Mouse (Mus musculus): ENCODE data around the gene Ddx54.

Gene Ddx54

DNA sequence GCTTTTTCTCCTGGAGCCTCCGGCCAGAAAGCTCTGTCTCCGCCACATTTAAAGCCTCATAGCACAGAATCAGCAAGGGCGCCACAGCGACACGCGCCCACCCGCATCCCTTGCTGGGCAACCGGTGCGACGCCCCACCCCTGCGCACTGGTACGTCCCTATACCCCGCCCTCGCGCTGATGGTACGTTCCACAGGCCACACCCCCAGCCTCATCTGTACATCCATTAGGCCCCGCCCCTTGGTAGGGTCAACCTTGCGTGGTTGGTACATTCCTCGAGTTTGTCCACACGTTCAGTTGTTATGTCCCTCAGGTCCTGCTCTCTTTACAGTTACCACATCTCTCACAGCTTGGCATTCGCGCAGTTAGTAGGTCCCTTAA, at the start of gene Ddx54, which contains the start of gene Rita1:
Gene Ddx54, plus strand, starts transcription at position 298 of the 380 bp plus-strand sequence.
Gene Rita1, minus strand, starts transcription at position 148 of the 380 bp plus-strand sequence.
- DNase-seq (ENCODE audit: low spot score in 2 of 2), result peak; percentile 98 to 99

DNA sequence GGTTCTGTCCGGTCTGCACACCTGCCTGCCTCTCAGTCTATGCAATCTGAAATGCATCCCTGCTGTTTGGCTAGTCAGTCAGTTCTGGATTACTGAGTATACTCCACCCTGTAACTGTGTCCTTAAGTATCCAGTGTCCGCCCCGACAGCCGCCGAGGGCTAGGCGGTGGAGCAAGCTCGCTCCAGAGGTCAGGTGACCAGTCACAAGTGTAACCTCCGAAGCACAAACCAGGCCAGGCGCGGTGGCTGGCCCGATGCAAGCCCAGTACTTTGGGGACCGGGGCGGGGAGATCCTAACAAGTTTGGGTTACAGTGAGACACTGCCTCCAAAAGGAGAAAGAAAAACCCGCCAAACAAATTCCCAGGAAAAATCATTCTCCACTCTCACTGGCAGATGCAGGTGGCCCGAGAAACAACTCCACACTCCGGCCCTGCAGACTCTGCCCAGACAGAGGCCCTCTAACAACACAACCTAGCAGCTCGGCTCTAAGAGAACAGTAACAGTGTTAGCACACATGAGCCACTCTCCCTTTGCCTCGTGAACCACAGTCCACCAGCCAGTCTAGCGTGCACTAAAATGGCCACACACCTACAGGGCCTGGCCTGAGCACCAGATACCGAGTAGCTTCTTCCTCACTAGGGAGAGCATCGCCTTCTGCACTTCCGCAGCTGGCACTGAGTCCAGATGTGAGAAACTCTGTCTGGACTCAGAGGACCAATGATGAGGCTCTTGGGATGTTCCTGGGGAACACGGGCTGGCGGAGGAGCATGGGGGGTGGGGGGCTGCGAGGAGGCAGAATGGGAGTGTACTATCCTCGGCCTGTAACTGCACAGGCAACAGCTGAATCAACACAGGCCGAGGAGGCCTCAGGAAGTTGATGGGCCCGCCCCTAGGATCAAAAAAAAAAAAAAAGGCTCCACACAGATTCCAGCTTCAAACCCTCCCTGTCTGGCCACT, 49.3 kb upstream of the Ddx54 start:
- no peak for DNase-seq (ENCODE audit: low spot score in 2 of 2)

DNA sequence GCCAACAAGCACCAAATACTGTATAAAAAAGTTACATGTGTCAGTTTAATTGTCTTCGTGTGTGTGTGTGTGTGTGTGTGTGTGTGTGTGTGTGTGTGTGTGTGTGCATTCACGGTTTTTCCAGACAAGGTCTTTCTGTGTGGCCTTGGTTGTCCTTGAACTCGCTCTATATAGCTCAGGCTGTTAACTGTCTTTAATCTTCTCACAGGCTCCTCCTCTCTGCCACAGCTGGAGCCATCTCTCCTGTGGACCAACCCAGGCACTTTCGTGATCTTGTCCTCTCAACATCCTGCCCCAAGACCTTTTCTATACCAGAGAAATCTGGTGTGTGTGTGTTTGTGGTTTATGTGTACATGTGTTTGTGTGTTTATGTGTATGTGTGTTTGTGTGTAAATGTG, 48.6 kb upstream of the Ddx54 start:
- no peak for DNase-seq (ENCODE audit: low spot score in 2 of 2)

DNA sequence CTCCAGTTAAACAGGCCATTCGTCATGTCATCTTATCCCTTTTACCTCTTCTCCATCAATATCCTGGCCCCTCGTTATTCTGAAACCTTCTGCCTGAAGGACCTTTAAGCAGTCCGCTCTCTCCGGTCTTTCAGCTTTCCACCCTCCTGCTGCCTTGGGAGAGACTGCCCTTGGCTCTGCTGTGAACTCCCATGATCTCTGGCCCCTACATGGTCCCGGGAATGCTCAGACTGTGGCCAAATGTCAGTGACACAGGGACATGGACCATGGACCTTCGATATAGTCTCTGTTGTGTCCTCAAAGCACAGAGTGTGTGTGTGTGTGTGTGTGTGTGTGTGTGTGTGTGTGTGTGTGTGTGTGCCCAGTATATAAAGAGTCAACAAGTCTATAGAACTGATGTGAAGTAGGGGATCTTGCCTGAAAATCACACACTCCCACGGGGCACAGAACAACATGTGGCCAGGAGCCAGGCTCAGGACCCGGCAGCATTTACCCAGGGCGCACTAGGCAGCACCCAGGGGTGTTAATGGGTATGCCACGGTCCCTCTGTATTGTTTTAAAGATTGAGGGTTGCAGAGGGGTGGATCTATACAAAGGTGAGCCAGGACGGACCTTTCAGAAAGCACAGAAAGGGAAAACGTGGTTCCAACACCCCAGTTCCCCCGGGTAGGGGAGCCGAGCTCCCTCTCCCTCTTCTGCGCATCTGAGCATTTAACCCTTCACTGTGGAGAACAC, 47.2 kb upstream of the Ddx54 start:
- no peak for DNase-seq (ENCODE audit: low spot score in 2 of 2)

DNA sequence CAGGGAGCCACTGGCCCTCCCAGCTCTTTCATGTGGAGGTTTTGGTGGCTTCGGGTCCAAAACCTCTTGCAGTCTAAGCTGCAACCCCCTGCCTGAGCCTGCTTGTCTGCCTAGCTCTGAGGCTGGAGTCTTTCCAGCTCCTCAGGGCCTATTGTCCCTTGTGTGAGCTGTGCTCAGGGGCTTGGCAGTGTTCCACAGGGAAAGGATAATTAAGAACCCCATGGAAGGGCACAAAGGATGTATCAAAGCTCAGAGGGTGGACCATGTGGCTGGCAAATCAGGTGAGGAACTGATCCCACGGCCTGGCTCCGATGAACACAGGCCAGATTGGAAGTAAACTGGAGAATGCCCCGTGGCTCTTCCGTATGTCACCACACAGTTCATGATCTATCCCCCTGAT, 46.4 kb upstream of the Ddx54 start:
- DNase-seq (ENCODE audit: low spot score in 2 of 2), result peak; percentile 83 to 87

DNA sequence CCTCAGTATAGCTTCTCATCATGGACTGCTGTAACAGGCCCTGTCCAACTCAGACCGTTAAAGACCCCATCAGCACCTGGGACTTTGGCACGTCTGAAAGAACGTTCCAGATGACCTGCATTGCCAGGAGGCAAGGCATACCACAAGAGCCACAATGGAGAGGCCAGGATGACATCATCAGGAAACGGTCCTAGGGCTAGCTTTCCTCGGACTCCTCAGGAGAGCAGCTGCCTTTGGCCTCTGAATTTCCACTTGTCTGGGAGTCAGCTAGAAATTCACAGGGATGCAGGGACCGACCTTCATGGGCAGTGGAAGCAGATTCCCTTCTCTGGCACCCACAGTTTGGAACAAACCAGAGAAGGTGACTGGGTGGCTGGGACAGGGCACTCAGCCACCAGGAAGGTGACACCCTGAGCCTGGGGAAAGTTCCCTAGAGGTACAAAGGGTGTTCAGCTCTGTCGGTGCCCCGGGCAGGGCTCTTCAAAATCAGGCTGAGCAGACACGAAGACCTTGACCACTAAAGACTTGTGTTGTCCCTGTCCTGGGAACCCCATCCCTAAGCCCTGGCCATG, 45.8 kb upstream of the Ddx54 start:
- no peak for DNase-seq (ENCODE audit: low spot score in 2 of 2)

DNA sequence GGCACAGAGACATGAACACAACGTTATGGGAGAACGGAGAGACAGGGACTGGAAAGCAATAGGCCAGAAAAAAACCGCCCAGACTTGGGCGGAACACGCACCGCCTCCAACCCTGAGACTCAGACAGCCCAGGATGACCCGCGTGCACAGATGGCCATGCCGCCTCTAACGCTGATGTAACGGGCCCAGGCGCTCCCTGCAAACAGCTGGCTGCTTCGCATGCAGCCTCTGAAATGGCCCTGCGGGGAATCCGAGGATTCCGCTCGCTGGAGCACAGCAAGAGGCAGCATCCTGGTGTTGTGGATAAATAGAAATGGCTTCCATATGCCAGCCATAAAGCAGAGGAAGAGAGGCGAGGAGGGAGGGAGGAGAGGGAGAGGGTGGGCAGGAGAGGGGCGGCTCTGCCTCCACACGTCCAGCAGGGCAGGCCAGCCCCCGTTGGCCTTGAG, 45.3 kb upstream of the Ddx54 start:
- peak; percentile 68 to 76 for DNase-seq (ENCODE audit: low spot score in 2 of 2)

DNA sequence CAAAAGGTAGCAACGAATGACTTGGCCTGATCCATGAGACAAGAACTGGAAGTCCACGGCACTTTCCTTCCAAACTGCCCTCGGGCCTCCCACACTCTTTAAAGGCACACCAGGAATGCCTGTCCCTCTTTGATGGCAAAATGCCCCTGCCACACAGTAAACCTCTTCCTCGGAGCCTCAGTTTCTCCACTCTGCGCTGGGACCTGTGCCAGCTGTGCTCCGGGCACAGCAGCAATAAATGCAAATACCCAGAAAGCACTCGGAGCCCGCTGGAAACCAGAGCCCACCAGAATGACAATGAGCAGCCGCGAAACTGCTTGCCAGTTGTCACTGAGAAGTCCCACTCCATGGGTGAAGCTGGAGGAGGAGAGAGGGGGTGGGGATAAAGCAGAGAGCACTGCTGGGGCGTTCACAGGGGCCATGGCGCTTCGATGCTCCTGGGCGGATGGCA, 44.8 kb upstream of the Ddx54 start:
- DNase-seq (ENCODE audit: low spot score in 2 of 2), result peak; percentile 68 to 72

DNA sequence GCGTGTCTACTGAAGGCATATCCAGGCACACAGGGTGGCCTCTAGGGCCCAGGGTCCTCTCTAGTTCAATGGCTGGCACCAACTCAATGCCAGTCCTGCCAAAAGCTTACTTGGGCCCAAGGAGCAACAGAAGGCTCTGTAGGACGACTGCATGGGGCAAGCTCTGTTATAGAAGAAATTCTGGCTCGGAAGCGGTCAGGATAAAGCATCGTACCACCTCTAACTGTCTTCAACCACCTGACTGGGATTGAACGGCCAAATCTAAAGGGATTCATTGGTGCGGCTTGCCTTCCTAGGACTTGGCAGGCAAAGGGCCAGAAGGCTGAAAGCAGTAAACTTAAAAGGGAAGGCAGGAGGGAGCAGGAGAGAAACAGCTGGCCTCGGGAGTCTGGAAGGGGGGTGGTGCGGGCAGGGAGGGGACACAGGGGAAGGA, 44.2 kb upstream of the Ddx54 start:
- peak; percentile 67 to 80 for DNase-seq (ENCODE audit: low spot score in 2 of 2)

DNA sequence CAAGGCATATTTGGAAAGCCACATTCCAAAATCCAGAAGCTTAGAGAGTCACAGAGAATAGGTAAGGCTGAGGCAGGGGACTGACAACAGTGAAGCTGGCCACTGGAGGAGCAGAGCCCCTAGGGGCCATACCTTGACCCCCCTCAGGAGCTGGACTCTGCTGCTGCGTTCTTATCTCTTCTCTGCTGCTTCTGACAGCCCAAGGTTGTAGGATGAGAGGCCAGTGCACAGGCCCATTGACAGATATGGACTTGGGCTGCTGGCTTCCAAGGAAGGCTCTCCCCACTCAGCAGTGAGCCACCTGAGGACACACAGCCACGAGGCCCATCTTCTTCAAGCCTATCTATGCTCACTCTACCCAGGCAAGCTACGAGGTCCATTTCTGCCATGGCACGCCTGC, 43.6 kb upstream of the Ddx54 start:
- no peak for DNase-seq (ENCODE audit: low spot score in 2 of 2)

DNA sequence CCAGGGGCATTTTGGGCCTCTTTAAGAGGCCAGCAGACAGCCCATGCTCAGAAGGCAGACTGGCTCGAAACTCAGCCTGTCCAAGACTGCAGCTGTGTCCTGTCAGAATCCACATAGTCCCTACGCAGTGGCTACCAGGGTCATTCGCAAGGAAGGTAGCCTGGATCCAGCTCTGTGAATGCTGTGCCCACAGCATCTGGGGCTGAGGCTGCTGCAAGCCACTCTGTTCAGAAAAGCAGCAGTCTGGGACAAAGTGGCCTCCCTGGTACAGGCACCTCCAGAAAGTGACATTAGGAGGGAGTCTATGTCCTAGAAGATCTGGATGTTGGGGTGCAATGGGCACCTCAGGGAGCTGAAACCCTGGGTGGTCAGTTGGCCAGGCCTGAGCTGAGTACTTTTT, 42.7 kb upstream of the Ddx54 start:
- no peak for DNase-seq (ENCODE audit: low spot score in 2 of 2)

DNA sequence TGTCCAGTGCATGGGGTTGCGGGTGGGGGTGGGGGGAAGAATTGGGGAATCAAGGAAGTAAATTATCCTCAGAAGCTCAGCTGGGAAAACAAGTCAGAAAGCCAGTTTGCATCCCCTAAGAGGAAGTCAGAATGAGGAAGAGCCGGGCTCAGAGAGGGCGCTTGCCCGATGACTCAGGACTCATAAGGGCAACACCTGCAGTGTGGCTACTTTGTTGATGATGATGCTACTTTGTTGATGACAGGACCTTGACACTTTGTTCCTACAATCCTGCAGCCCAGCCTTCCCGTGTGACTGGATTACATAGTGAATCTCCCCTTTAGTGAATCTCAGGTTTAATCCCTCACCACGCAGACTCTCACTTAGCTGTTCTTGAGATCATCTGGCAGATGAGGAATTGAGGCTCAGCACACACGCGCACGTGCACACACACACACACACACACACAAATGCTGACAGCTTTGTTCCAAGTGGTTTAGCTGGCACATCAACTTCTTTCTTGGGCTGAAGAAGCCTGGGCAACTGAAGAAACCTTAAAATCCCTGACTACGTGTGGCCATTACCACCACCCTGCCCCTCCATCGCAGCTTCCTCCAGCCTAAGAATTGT, 42.1 kb upstream of the Ddx54 start:
- DNase-seq (ENCODE audit: low spot score in 2 of 2), result no peak

DNA sequence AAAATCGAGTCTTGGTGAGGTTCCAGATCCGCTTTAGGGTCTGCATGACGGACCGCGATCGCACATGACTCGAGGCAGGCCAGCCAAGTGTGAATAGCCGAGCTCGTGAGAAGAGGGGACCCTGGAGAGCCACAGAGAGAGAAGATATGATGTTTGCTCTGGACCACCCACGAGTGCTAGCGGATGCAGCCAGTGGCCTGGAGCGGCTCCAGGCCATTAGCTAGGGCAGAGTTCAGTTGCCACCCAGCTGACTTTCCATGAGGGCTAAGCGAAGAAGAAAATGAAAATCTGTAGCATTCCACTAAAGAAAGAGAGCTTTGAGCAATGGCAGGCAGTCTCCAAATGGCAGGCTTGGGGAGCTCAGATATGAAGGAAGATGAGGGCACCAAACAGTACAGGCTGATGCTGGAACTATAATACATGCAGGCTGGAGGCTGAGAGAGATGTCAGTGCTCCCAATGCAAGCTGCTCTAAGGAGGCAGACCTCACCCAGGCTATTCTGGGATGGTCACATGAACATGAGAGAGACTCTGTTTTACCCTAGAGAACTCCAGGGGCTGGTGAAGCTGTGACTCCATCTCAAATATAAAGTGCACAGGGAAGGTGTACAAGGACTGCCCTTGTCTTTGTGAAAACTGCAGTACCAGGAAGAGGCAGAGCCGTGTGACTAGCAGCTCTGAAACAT, 41.3 kb upstream of the Ddx54 start:
- DNase-seq (ENCODE audit: low spot score in 2 of 2), result no peak

DNA sequence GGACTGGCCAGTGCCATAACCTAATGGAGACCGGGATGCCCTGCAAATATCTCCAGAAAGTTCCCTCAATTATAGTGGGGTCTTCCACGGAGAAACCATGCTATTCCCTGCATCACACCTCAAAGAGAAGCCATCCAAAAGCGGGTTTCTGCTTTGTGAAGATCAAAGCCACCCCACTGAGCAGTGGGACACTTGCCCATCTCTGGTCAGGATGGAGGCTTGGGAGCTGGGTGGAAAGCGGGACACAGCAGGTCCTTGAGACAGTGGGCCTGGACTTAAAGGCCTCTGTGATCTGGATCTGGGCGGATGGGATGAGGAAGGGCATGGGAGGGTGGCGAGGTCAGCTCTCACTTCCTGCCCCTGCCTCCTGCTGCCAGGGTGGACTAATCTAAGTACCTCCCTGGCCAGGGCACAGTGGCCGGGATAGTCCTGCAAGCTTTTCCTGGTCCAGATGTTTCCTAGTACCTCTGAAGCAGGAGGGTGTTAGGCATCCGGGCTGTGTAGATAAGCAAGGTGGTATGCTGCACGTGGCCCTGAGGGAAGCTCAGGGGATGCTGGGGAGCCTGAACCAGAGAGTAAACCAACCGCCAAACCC, 38.0 kb upstream of the Ddx54 start:
- no peak for DNase-seq (ENCODE audit: low spot score in 2 of 2)

DNA sequence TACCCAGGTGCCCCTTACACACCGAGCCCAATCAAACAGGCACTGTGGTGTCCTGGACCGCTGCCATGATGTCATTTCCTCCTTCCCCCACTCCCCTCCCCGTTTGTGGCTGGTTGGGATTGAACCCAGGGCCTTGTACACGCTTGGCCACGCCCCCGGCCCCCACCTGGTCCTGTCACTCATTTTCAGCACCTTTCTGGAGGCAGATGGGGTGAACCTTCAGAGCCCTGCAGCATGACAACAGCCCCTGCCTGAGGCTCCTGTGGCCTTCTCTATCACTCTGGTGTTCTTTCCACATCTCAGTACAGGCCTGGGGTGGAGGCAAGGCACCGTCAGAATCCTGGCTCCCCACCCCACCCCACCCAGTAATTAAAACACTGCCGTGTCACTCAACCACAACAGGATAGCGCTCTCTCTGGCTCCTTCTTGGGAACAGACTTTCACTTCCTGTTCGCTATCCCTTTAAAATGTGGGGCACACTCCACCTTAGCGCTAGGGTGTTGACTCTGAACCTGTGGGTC, 35.7 kb upstream of the Ddx54 start:
- DNase-seq (ENCODE audit: low spot score in 2 of 2), result no peak

DNA sequence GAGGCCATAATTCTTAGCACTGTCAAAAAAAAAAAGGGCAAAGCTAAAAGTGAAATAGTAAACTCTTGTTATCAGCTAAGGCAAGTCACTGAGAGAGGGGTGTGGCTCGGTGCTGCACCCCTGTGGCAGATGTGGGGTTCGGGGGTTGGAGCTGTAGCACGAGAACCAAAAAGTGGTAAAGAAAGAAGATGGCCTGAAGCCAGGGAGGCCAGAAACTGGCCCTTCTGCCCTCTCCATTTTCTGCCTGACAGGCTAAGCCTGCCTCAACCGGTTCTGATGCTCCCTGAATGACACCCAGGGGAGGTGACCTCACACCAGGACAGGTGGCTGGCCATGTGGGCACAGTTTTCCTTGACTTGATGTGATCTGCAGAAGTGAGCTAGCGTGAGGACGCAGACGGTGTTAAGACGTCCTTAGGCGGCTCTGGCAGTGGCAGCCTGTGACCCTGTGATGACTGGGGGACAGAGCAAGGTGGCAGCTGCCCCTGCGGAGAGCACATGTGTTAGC, 34.6 kb upstream of the Ddx54 start:
- DNase-seq (ENCODE audit: low spot score in 2 of 2), result no peak

DNA sequence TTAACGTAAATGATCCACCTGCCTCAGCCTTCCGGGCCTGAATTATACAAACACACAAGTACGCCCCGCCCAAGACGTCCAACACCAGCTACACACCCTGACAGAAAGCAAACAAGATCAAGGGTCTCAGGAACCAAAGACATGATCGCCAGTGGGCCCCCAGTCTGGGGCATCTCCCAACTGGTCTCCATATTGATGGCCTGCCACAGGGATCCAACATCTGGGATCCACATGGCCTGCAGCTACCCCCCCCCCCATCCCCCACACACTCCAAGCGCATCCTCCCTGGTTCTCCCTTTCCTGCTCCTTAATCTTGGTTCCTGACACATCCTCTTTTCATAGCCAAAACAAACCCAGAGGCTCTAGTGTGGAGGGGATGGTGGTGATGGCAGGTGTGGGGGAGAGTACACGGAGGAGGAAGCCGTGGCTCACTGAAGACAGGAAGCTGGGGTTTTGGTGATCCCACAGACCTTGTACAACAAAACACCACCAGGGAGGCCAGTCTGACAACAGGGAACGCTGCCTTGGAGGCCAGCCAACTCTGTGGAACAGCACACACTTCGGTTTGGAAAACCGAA, 33.9 kb upstream of the Ddx54 start:
- peak in 1 of 2 experiments; percentile 66 for DNase-seq (ENCODE audit: low spot score in 2 of 2)

DNA sequence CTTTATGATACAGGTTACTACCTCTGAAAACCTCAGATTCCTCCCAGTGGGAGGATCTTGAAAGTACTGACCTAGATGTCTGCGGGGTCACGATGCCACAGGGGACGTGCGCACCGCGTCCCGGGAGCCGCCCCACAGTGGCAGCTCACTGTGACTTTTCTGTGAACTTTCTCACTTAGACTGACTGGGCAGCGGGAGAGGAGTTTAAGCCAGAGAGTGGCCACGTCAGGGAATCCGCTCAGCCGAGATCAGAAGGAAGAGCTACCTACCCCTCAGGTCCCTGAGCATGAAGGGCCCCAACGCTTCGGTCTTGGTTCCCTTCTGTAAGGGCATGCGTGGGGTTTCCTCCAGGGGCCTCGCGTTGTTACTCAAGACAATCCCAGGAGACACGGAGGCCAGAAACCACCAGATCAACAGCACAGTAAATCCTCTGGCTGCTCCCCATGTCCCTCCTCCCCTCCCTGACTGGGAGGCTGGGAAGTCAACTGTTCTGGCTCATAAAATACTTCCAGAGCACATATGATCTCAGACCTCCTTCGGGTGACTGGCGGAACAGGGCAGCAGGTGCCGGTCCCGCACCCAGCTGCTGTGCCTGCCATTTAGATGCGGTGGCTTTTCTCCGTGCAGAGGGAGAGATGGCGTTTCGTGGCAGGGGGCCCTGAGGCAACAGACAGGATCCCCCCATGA, 33.2 kb upstream of the Ddx54 start:
- no peak for DNase-seq (ENCODE audit: low spot score in 2 of 2)

DNA sequence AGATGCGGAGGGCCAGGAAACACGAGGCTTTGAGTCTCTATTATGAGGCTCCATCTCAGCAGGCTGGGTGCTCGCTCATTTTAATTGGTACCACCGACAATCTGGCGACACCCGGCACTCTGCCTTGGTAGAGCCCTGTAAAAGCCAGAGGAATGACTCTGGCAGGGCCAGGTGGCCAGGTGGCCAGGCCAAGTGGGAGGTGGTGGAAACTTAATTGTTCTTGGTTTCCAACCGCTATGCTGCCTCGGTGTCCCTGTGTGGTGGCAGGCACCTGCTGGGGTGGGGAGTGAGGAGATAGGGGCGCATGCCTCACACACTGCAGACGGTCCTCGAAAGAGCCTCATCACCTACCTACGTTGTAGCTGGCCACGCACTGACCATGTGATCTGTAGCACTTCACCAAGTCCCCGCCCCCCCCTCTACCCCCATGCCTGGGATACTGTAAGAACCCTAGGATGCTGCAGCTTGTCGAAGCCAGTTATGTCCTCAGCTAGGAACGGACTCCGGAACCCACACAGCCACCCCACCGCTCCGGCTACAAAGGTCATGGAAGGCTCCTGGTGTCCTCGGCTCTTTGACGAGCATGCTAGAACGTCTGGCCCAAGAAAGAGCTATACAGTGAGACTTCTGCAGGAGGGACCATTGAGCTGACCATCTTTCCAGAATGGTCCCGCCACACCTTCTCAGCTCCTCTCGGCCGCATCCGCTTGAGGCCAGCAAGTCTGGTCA, 32.5 kb upstream of the Ddx54 start:
- DNase-seq (ENCODE audit: low spot score in 2 of 2), result no peak

All from right cerebral cortex, postnatal 10 days (tissue).